Comparison of ENCODE assay signal across 8 mouse cellular contexts in the genomic region with DNA sequence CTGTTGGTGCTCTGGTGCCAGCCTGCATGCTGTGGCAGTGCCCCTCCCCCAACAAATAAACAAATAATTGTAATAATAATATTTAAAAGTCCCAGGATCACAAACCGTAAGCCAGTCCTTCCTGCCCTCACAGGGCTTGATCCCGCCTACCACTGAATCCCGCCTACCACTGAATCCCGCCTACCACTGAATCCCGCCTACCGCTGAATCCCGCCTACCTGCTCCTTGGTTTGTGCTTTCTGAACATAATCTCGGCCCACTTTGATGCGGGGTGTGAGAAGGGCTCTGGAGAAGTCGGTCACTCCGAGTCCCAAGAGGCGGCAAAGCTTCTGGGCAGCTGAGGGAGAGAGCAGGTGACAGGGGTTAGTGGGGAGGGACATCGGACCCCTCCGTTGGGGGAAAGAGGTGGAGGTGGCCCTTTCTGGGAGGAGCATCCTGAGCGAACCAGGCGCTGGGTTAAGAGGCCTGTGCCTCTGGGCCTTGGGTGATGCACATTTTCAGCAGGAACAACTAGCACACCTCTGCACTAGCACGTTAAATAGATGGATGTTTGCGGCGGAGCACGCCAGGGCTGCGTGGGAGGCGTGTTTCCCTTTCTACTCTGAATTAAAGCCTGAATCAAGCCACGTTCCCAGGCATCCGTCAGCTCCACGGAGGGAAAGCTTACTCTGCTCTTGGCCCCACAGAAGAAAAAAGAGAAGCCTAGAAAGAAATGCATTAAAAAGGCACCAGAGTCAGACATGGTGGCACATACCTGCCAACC. TPM values are rescaled to one million over a fixed set of nuclear protein-coding genes. Genes with fewer than 3 reads are reported as not detected.
DNase-seq lines count a peak whose midpoint lies in the region; ATAC-seq and TF ChIP-seq lines count a peak whose summit lies in the region.

No protein-coding gene starts in this region.

- H3K9me3 ChIP-seq in hindbrain, postnatal 0 days (ENCODE audit: low read length): peaks cover 3% of the 10 kb centered on the region; the same call in 1 of the 2 replicates
- no peaks in the 10 kb centered on the region for H3K9me3 ChIP-seq in neural tube, embryonic 12.5 days

- no peaks in the 10 kb centered on the region for H3K4me1 ChIP-seq in kidney, adult 2 months (ENCODE audit: control insufficient read depth, insufficient read depth, low read length)
- H3K4me1 ChIP-seq in hindbrain, postnatal 0 days (ENCODE audit: insufficient read depth, low read length): no peaks in the 10 kb centered on the region
- H3K4me1 ChIP-seq in neural tube, embryonic 12.5 days: no peaks in the 10 kb centered on the region
- H3K4me1 ChIP-seq in thymus, adult 2 months (replicated peaks; ENCODE audit: control insufficient read depth, insufficient read depth, low read length): no peaks in the 10 kb centered on the region

- H3K4me2 ChIP-seq in hindbrain, postnatal 0 days (ENCODE audit: low read depth, low read length): peak overlapping the region; percentile 26
- H3K4me2 ChIP-seq in neural tube, embryonic 12.5 days (replicated peaks): peak overlapping the region; percentile 28

- no peak for TF ChIP-seq CTCF in kidney, adult 2 months (conservative IDR thresholded peaks at IDR 0.05; ENCODE audit: insufficient read depth, insufficient read length, low read depth, low read length)
- TF ChIP-seq CTCF in hindbrain, postnatal 0 days (IDR thresholded peaks at IDR 0.05; ENCODE audit: low read depth): no peak
- no peak for TF ChIP-seq CTCF in thymus, adult 2 months (IDR thresholded peaks at IDR 0.05; ENCODE audit: borderline replicate concordance, control insufficient read depth, extremely low read depth, insufficient read depth, low read length, poor library complexity)

- peak; percentile 12 for DNase-seq in kidney, adult 2 months
- DNase-seq in kidney, postnatal 10 days: no peak
- no peak for DNase-seq in hindbrain, postnatal 0 days (ENCODE audit: low spot score)
- no peak for DNase-seq in thymus, adult 2 months
- DNase-seq in lung, postnatal 25 days (ENCODE audit: low spot score): no peak
- no peak for DNase-seq in cerebellum, adult 11 months

- peak; percentile 22; the same call in 1 of the 2 replicates for ATAC-seq in common myeloid progenitor, adult 5-6 weeks (replicated peaks; ENCODE audit: low read depth, poor library complexity, severe bottlenecking)
- ATAC-seq in hindbrain, postnatal 0 days: no peak
- ATAC-seq in neural tube, embryonic 12.5 days (ENCODE audit: low FRiP score, low read depth): no peak

- H3K36me3 ChIP-seq in kidney, adult 2 months (ENCODE audit: control insufficient read depth, insufficient read depth, low read length): no peaks in the 10 kb centered on the region
- no peaks in the 10 kb centered on the region for H3K36me3 ChIP-seq in hindbrain, postnatal 0 days (ENCODE audit: insufficient read depth, low read length)
- H3K36me3 ChIP-seq in neural tube, embryonic 12.5 days: no peaks in the 10 kb centered on the region
- no peaks in the 10 kb centered on the region for H3K36me3 ChIP-seq in thymus, adult 2 months (ENCODE audit: control insufficient read depth, insufficient read depth, low read length)

- no peak overlapping the region for H3K9ac ChIP-seq in hindbrain, postnatal 0 days (replicated peaks; ENCODE audit: low read length)
- H3K9ac ChIP-seq in neural tube, embryonic 12.5 days: no peak overlapping the region

- no peak for TF ChIP-seq POLR2A in kidney, adult 2 months (IDR thresholded peaks at IDR 0.05; ENCODE audit: low read depth, low read length)
- TF ChIP-seq POLR2A in thymus, adult 2 months (IDR thresholded peaks at IDR 0.05; ENCODE audit: control insufficient read depth, extremely low read depth, insufficient read depth, low read length, poor library complexity): no peak

- no peak overlapping the region for H3K27ac ChIP-seq in kidney, adult 2 months (ENCODE audit: insufficient read depth, low read depth, low read length)
- no peak overlapping the region for H3K27ac ChIP-seq in hindbrain, postnatal 0 days
- H3K27ac ChIP-seq in neural tube, embryonic 12.5 days: no peak overlapping the region
- no peak overlapping the region for H3K27ac ChIP-seq in thymus, adult 2 months (ENCODE audit: control insufficient read depth, insufficient read depth, low read length)

- 25% methylated on average over 25 of the region's 25 CpGs for WGBS in kidney, adult 2 months
- 19% methylated on average over 25 of the region's 25 CpGs for WGBS in hindbrain, postnatal 0 days
- 18% methylated on average over 25 of the region's 25 CpGs for WGBS in neural tube, embryonic 12.5 days
- 24% methylated on average over 25 of the region's 25 CpGs for WGBS in thymus, adult 2 months

- H3K4me3 ChIP-seq in kidney, adult 2 months (ENCODE audit: insufficient read depth, low read depth, low read length): no peak overlapping the region
- H3K4me3 ChIP-seq in hindbrain, postnatal 0 days (ENCODE audit: low read length): no peak overlapping the region
- no peak overlapping the region for H3K4me3 ChIP-seq in neural tube, embryonic 12.5 days
- H3K4me3 ChIP-seq in thymus, adult 2 months (ENCODE audit: control insufficient read depth, insufficient read depth, low read length): no peak overlapping the region

- no peaks in the 10 kb centered on the region for H3K27me3 ChIP-seq in kidney, adult 2 months (replicated peaks; ENCODE audit: control insufficient read depth, insufficient read depth, low read length)
- peaks cover 17% of the 10 kb centered on the region; the same call in 1 of the 2 replicates for H3K27me3 ChIP-seq in hindbrain, postnatal 0 days (ENCODE audit: insufficient read depth, low read length)
- H3K27me3 ChIP-seq in neural tube, embryonic 12.5 days (replicated peaks): peaks cover 66% of the 10 kb centered on the region
- no peaks in the 10 kb centered on the region for H3K27me3 ChIP-seq in thymus, adult 2 months (ENCODE audit: control insufficient read depth, insufficient read depth, low read length)

RNA-seq across cellular contexts. Expression of a gene that starts 29.6 kb away (rescaled TPM):
- 8.5 and 12.4 TPM in 2 replicates for polyA plus RNA-seq in kidney, adult 2 months (2012; rRNA removed)
- not detected in 2 replicates for total RNA-seq in common myeloid progenitor, adult 5-6 weeks (2017)
- total RNA-seq in hindbrain, postnatal 0 days (2014; rRNA removed): 9.7 and 10.9 TPM in 2 replicates
- 9.3 and 10.6 TPM in 2 replicates for polyA plus RNA-seq in hindbrain, postnatal 0 days (2015; fragmentation: Nextera tagmentation; extraction: Ambion mirVana)
- polyA plus RNA-seq in neural tube, embryonic 12.5 days (2016; fragmentation: Nextera tagmentation; extraction: Ambion mirVana): 2.5 and 3.4 TPM in 2 replicates
- 1.9 and 3.7 TPM in 2 replicates for polyA plus RNA-seq in thymus, adult 2 months (2012; rRNA removed)

RNA-seq across cellular contexts. Expression of a gene that starts 50.6 kb away (rescaled TPM):
- polyA plus RNA-seq in kidney, adult 2 months (2012; rRNA removed): 19.1 and 20.6 TPM in 2 replicates
- total RNA-seq in common myeloid progenitor, adult 5-6 weeks (2017): 0.39 and 1.1 TPM in 2 replicates
- 24.7 and 37.0 TPM in 2 replicates for total RNA-seq in hindbrain, postnatal 0 days (2014; rRNA removed)
- 8.0 and 8.2 TPM in 2 replicates for polyA plus RNA-seq in hindbrain, postnatal 0 days (2015; fragmentation: Nextera tagmentation; extraction: Ambion mirVana)
- 2.6 and 3.7 TPM in 2 replicates for polyA plus RNA-seq in neural tube, embryonic 12.5 days (2016; fragmentation: Nextera tagmentation; extraction: Ambion mirVana)
- polyA plus RNA-seq in thymus, adult 2 months (2012; rRNA removed): 0.82 and 1.0 TPM in 2 replicates
